ENCODE assay signal across 24 mouse cellular contexts in genomic region chr16:85822330-85822916, GRCm38 (mm10).
"Had no signal": no experiment of that assay in that cellular context is flagged by ENCODE, and none has a peak within 500 bp of the region (broad histone marks: within the 10 kb centered on the region; RNA-seq: fewer than 3 reads in every experiment).

No protein-coding gene starts in this region.

- H3K9ac ChIP-seq: heart, embryonic 13.5 days; heart, embryonic 15.5 days; hindbrain, embryonic 13.5 days; hindbrain, embryonic 15.5 days; limb, embryonic 12.5 days; liver, embryonic 13.5 days had no signal

- H3K4me2 ChIP-seq: heart, embryonic 13.5 days; heart, embryonic 15.5 days; hindbrain, embryonic 13.5 days; hindbrain, embryonic 15.5 days; limb, embryonic 12.5 days; liver, embryonic 11.5 days; liver, embryonic 13.5 days had no signal

- H3K36me3 ChIP-seq: heart, embryonic 10.5 days; heart, embryonic 13.5 days; heart, embryonic 15.5 days; hindbrain, embryonic 13.5 days; hindbrain, embryonic 15.5 days; limb, embryonic 10.5 days; limb, embryonic 12.5 days; liver, embryonic 13.5 days had no signal

- H3K9me3 ChIP-seq: heart, embryonic 10.5 days; heart, embryonic 13.5 days; heart, embryonic 15.5 days; hindbrain, embryonic 13.5 days; hindbrain, embryonic 15.5 days; limb, embryonic 10.5 days; limb, embryonic 12.5 days; liver, embryonic 13.5 days had no signal

- H3K4me3 ChIP-seq: heart, embryonic 10.5 days; heart, embryonic 13.5 days; heart, embryonic 15.5 days; hindbrain, embryonic 13.5 days; hindbrain, embryonic 15.5 days; layer of hippocampus, adult 2 months; left cerebral cortex, adult 2 months; limb, embryonic 10.5 days; limb, embryonic 12.5 days; liver, embryonic 13.5 days had no signal

- ATAC-seq: hindbrain, postnatal 0 days; intestine, postnatal 0 days had no signal

- H3K27me3 ChIP-seq: heart, embryonic 13.5 days; heart, embryonic 15.5 days; hindbrain, embryonic 13.5 days; hindbrain, embryonic 15.5 days; limb, embryonic 12.5 days; liver, embryonic 13.5 days had no signal

- DNase-seq: gastrocnemius, postnatal 14 days; gastrocnemius, postnatal 36 days; heart, adult 18-20 months; heart, postnatal 14 days; heart, postnatal 36 days; kidney, adult 18-20 months; kidney, adult 8-10 months; kidney, postnatal 10 days; kidney, postnatal 25 days; kidney, postnatal 4 days; liver; liver, embryonic 13.5 days had no signal

- H3K4me1 ChIP-seq: heart, embryonic 10.5 days; heart, embryonic 15.5 days; hindbrain, embryonic 13.5 days; hindbrain, embryonic 15.5 days; limb, embryonic 10.5 days; limb, embryonic 12.5 days; liver, embryonic 13.5 days had no signal

- H3K27ac ChIP-seq: heart, embryonic 10.5 days; heart, embryonic 13.5 days; heart, embryonic 15.5 days; hindbrain, embryonic 13.5 days; hindbrain, embryonic 15.5 days; hindbrain, postnatal 0 days; layer of hippocampus, adult 2 months; left cerebral cortex, adult 2 months; limb, embryonic 10.5 days; limb, embryonic 12.5 days; liver, embryonic 13.5 days had no signal
